Mouse (Mus musculus) neural tube, embryonic 13.5 days (tissue): Measurements from ENCODE around the gene Rnf208. TPM values are rescaled to one million over a fixed set of nuclear protein-coding genes. Genes with fewer than 3 reads are reported as not detected.
A peak's percentile ranks its signal among the peaks of the same experiment; 100 is the strongest.

Source experiments
- ATAC-seq: fragments of 200-750 bp; cut with Nextera tagmentation; 2 replicates; pipeline ENCODE4 v1.8.0; 2017; ENCODE audit warnings: low read depth, mild to moderate bottlenecking, moderate TSS enrichment, moderate library complexity
- H3K27ac ChIP-seq: fragments of 300-500 bp; sonication (generic); replicated peaks from 2 replicates; pipeline ENCODE4 v1.5.1; 2015; ENCODE audit warnings: moderate library complexity, mild to moderate bottlenecking, inconsistent platforms
- H3K27me3 ChIP-seq: fragments of 300-500 bp; sonication (generic); 2 replicates; pipeline ENCODE4 v1.6.1; 2015; ENCODE audit warnings: mild to moderate bottlenecking, inconsistent platforms
- H3K36me3 ChIP-seq: fragments of 300-500 bp; sonication (generic); 2 replicates; pipeline ENCODE4 v1.6.1; 2015; ENCODE audit warnings: mild to moderate bottlenecking, inconsistent platforms
- H3K4me1 ChIP-seq: fragments of 300-500 bp; sonication (generic); replicated peaks from 2 replicates; pipeline ENCODE4 v1.6.1; 2015; ENCODE audit warnings: inconsistent platforms
- H3K4me2 ChIP-seq: fragments of 300-500 bp; sonication (generic); 2 replicates; pipeline ENCODE4 v1.6.1; 2015; ENCODE audit warnings: inconsistent platforms, mild to moderate bottlenecking, moderate library complexity
- H3K4me3 ChIP-seq: fragments of 300-500 bp; sonication (generic); 2 replicates; pipeline ENCODE4 v1.5.1; 2015; ENCODE audit warnings: mild to moderate bottlenecking, inconsistent platforms
- H3K9ac ChIP-seq: fragments of 300-500 bp; sonication (generic); 2 replicates; pipeline ENCODE4 v1.6.1; 2015; ENCODE audit warnings: moderate library complexity, mild to moderate bottlenecking, inconsistent platforms
- H3K9me3 ChIP-seq: fragments of 300-500 bp; sonication (generic); 2 replicates; pipeline ENCODE4 v1.6.1; 2016; ENCODE audit warnings: inconsistent platforms
- WGBS: fragments of 180-500 bp; shearing (Covaris S2); methylation state at CpG from one replicate; pipeline ENCODE4 v1.1.7; 2015; 5-methylcytosine and 5-hydroxymethylcytosine counted together
- polyA plus RNA-seq: library from polyadenylated mRNA; unstranded; fragments of >200 nt; fragmentation: Nextera tagmentation; extraction: Ambion mirVana; gene quantifications from 2 replicates; pipeline ENCODE4 v1.2.1, GENCODE M21; 2015

Gene Rnf208
- polyA plus RNA-seq, 1 experiment from 2014 or later = 91.6 TPM

GRCm38 (mm10) chr2:25210686-25211085, 31.4 kb upstream of the Rnf208 start:
- Histone ChIP-seq H3K27me3 (peaks cover 17% of the 10 kb centered on the region; the same call in 1 of the 2 replicates), H3K4me1 (peaks cover 38% of the 10 kb centered on the region), H3K9me3 (no peaks in the 10 kb centered on the region), H3K9ac (peak overlapping the region; percentile 93), H3K27ac (peak overlapping the region; percentile 92), H3K4me2 (peak overlapping the region; percentile 95), H3K4me3 (peak overlapping the region; percentile 90), H3K36me3 (peaks cover 35% of the 10 kb centered on the region)
- peak; percentile 62 for ATAC-seq
- under 1% methylated on average over 24 of the region's 24 CpGs for WGBS

DNA sequence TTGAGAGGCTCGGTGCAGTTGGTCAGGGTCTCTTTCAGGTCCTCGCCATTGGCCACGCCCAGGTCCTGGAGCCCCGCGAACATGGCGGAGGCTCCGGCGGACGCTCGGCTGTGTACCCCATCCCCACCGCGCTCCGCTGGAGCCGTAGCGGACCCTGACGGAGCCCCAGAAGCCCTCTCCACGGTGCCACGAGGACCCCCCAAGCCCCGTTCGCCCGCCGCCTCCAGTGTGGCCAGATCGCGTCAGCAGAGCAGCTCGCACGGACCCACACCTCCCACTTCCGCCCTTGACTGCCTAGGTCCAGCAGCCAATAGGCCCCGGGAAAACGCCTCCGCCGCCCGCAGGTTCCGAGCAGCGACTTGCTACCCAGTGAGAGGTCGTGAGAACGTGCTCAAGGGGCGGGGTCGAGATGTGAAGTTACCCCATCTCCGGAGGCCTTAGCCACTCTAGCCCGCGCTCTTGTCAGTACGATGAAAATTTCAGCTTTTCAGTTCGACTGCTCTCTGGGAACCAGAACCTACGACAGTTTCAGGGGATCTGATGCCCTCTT, 30.9 kb upstream of the Rnf208 start, which contains the start of gene Nelfb:
Gene Nelfb, minus strand, starts transcription at position 369 of the 550 bp plus-strand sequence.
- H3K9me3 ChIP-seq = no peaks in the 10 kb centered on the region
- H3K36me3 ChIP-seq = peaks cover 30% of the 10 kb centered on the region
- H3K27ac ChIP-seq = peak within 1 kb of the TSS; percentile 92
- H3K27me3 ChIP-seq = peaks cover 17% of the 10 kb centered on the region; the same call in 1 of the 2 replicates
- H3K9ac ChIP-seq = peak within 1 kb of the TSS; percentile 93
- H3K4me1 ChIP-seq = peaks cover 38% of the 10 kb centered on the region
- H3K4me3 ChIP-seq = peak within 1 kb of the TSS; percentile 90
- peak; percentile 94 for ATAC-seq
- WGBS = under 1% methylated on average over 44 of the region's 44 CpGs
- peak within 1 kb of the TSS; percentile 95 for H3K4me2 ChIP-seq

DNA sequence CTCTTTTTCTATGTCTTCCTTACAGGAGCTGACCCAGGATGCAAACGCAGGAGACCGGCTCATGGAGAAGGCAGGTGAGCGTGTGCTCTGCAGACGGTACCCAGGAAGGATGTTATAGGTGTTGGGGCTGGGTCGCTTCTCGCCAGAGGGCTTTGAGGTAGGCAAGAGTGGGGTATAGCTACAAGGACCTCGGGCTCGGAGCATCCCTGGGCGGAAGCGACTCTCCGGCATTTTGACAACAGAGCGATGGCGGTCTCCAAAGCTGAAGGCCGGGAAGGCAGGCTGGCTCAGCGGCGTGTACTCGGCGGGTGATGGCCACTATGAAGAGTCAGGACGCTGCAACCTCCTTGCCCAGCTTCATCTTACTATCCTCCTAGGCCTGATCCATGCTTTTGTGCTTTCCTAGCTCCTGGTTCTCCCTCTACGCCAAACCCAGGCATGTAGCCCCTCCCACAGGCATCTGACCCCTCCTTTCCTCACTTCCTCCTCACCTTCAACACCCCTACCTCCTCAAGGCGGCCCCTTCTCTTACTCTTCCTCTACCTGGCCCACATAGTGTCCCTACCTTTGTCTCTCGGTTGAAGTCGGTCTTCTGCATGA, 28.7 kb upstream of the Rnf208 start:
- Histone ChIP-seq H3K27me3 (peaks cover 17% of the 10 kb centered on the region; the same call in 1 of the 2 replicates), H3K36me3 (peaks cover 9% of the 10 kb centered on the region; the same call in 1 of the 2 replicates), H3K9ac (no peak overlapping the region), H3K4me3 (no peak overlapping the region), H3K4me2 (no peak overlapping the region), H3K9me3 (no peaks in the 10 kb centered on the region), H3K4me1 (peaks cover 27% of the 10 kb centered on the region), H3K27ac (no peak overlapping the region)
- ATAC-seq = no peak
- 67% methylated on average over 23 of the region's 23 CpGs for WGBS

DNA sequence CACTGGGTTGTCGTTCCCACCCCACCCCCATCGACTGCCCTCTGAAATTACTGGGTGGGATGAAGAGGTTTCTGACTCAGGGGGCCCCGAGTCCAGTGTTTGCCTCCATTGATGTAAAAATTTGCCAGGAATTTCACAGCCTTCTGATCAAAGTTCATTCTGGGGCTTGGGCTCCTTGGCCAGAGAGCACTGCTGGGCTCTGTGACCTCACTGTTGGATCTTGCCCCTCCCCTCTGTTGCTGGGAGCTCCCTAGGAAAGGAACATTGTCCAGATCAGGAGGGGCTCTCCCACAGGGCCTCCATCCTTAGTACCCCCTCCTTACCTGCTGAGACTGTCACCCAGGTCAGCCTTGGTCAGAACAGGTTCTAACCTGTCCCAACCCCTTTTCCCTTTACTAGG, 27.6 kb upstream of the Rnf208 start, which contains the start of gene Stpg3:
Gene Stpg3, minus strand, starts transcription at position 194 of the 400 bp plus-strand sequence.
- no peak for ATAC-seq
- H3K27me3 ChIP-seq = peaks cover 17% of the 10 kb centered on the region; the same call in 1 of the 2 replicates
- 77% methylated on average over 3 of the region's 3 CpGs for WGBS
- no peak within 1 kb of the TSS for H3K9ac ChIP-seq
- peaks cover 17% of the 10 kb centered on the region for H3K4me1 ChIP-seq
- H3K36me3 ChIP-seq = no peaks in the 10 kb centered on the region
- H3K27ac ChIP-seq = no peak within 1 kb of the TSS
- no peaks in the 10 kb centered on the region for H3K9me3 ChIP-seq
- H3K4me2 ChIP-seq = no peak within 1 kb of the TSS
- H3K4me3 ChIP-seq = no peak within 1 kb of the TSS

DNA sequence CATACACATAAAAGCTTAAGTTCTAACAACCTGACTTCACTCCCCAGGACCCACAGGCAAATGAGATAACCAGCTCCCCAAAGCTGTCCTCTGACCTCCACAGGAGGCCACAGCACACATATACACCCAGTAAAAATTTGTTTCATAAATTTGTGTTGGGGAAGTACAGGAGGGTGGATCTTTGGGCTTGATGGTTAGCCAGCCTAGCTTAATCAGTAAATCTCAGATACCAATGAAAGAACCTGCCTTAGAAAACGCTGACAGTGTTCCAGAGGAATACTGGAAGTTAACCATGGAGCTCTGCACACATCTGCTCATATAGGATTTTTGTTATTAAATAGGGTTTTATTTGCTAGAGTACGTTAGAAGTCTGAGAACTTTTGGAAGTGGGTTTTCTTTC, 24.4 kb upstream of the Rnf208 start:
- Histone ChIP-seq H3K27me3 (peaks cover 15% of the 10 kb centered on the region; the same call in 1 of the 2 replicates), H3K4me3 (no peak overlapping the region), H3K9me3 (no peaks in the 10 kb centered on the region), H3K4me2 (no peak overlapping the region), H3K9ac (no peak overlapping the region), H3K4me1 (no peaks in the 10 kb centered on the region), H3K27ac (no peak overlapping the region), H3K36me3 (peaks cover 14% of the 10 kb centered on the region)
- 57% methylated on average over 2 of the region's 2 CpGs for whole genome bisulfite sequencing
- no peak for ATAC-seq

- H3K4me3 ChIP-seq = no peak within 1 kb of the TSS
- H3K4me2 ChIP-seq = no peak within 1 kb of the TSS
- H3K27me3 ChIP-seq = peaks cover 9% of the 10 kb centered on the region; the same call in 1 of the 2 replicates
- H3K27ac ChIP-seq = no peak within 1 kb of the TSS
- H3K4me1 ChIP-seq = peaks cover 7% of the 10 kb centered on the region
- H3K36me3 ChIP-seq = peaks cover 14% of the 10 kb centered on the region
- ATAC-seq = no peak
- H3K9ac ChIP-seq = no peak within 1 kb of the TSS
- no peaks in the 10 kb centered on the region for H3K9me3 ChIP-seq
Observed at GRCm38 (mm10) chr2:25218445-25218844, 23.6 kb upstream of the Rnf208 start, which contains the start of gene Fam166a. TSS of gene Fam166a (plus strand) at chr2:25218745.

DNA sequence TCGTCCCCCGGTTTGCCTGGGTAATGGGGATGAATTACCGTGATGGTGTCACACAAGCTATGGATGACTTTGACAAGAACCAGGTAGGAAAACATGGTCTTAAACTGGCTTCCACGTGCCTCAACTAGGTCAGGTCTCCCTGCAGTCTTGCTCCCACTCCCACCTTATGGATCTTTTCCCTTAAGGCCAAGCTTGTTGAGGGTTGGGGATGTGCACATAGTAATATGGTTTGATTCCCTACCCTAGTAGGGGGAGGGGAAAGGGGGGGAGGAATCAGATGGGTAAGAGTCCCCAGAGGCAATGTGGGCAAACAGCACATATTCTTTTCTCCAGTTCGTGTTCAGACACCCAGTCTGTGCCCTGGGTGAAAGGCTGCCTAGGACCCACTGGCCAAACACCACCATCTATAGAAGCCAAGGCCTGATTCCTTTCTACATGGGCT, 20.7 kb upstream of the Rnf208 start:
- Histone ChIP-seq H3K27me3 (no peaks in the 10 kb centered on the region), H3K9ac (no peak overlapping the region), H3K9me3 (no peaks in the 10 kb centered on the region), H3K4me3 (no peak overlapping the region), H3K4me1 (peaks cover 20% of the 10 kb centered on the region), H3K4me2 (no peak overlapping the region), H3K36me3 (peaks cover 14% of the 10 kb centered on the region), H3K27ac (no peak overlapping the region)
- ATAC-seq = no peak
- WGBS = 70% methylated on average over 5 of the region's 5 CpGs

DNA sequence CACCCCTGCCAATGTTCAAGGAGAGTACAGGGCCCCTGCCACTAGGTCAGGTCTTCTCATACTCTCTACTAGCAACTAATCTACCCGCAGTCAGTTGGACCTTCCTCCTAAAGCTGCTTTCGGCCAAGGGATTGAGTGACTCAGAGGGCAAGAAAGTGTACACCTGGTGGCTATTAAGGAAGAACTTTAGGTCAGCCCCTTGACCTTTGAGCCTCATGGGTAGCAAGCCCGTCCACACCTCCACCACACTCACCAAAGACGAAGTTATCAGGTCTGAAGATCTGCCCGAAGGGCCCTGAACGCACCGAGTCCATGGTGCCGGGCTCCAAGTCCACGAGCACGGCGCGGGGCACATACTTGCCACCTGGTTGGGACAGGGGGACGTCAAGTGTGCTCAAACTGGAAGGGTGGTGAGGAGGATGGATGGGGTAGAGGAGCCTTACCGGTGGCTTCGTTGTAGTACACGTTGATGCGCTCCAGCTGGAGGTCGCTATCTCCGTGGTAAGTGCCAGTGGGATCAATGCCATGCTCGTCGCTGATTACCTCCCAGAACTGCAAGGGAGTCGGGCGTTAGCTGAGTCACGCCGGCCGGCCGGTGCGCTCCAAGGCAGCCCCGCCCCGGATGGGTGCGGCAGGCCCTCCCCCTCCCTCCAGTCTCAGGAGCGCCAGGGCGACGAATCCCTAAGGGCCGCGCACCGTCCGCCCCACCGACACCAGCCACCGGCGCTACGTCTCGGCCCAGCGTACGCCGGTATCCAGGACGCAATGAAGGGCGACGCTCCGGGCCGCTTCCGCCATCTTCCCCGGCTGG, 18.2 kb upstream of the Rnf208 start:
- Histone ChIP-seq H3K4me3 (peak overlapping the region; percentile 94), H3K9ac (peak overlapping the region; percentile 91), H3K4me1 (peaks cover 27% of the 10 kb centered on the region), H3K9me3 (no peaks in the 10 kb centered on the region), H3K36me3 (peaks cover 14% of the 10 kb centered on the region), H3K27ac (peak overlapping the region; percentile 95), H3K4me2 (peak overlapping the region; percentile 96), H3K27me3 (no peaks in the 10 kb centered on the region)
- ATAC-seq = peak; percentile 29
- 3% methylated on average over 51 of the region's 53 CpGs for WGBS

DNA sequence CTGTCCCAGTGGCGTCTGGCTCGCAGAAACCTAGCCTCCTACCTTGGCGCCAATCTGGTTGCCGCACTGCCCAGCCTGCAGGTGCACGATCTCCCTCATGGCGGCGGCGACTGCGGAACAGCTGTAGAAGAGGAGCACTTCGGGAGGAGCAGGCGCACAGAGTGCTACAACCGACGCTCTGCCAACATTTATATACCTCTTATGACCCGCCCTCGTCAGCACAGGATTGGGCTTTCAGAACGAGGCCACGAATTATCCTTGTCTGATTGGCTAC, 17.6 kb upstream of the Rnf208 start, which contains the start of gene Tubb4b:
Gene Tubb4b, minus strand, starts transcription at position 211 of the 274 bp plus-strand sequence.
- H3K9me3 ChIP-seq = no peaks in the 10 kb centered on the region
- H3K36me3 ChIP-seq = peaks cover 14% of the 10 kb centered on the region
- H3K27ac ChIP-seq = peak within 1 kb of the TSS; percentile 97
- H3K4me3 ChIP-seq = peak within 1 kb of the TSS; percentile 94
- H3K4me1 ChIP-seq = peaks cover 30% of the 10 kb centered on the region
- H3K9ac ChIP-seq = peak within 1 kb of the TSS; percentile 91
- no peaks in the 10 kb centered on the region for H3K27me3 ChIP-seq
- under 1% methylated on average over 17 of the region's 17 CpGs for WGBS
- no peak for ATAC-seq
- H3K4me2 ChIP-seq = peak within 1 kb of the TSS; percentile 96

- H3K36me3 ChIP-seq = peaks cover 14% of the 10 kb centered on the region
- WGBS = 2% methylated on average over 41 of the region's 41 CpGs
Observed at GRCm38 (mm10) chr2:25224766-25225752, 17.0 kb upstream of the Rnf208 start.

DNA sequence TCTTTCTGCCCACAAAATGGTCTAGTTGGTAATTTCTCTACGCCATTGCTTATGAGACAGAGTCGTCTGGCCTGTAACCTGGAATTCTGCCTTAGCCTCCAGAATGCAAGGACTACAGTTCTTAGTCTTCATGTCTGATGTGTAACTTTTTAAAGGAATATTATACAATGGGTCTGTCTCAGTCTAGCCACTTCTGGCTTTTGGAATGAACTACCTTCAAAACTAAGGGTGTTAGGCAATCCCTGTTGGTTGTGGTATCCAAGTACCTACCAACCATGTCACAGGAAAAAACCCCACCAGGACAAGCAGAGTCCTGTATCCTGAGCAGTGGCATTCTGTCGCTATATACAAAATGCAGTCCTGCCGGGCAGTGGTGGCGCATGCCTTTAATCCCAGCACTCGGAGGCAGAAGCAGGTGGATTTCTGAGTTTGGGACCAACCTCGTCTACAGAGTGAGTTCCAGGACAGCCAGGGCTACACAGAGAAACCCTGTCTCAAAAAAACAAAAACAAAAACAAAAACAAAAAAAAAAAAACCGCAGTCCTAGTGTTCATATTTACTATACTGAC, 16.2 kb upstream of the Rnf208 start:
- Histone ChIP-seq H3K4me3 (no peak overlapping the region), H3K36me3 (peaks cover 14% of the 10 kb centered on the region), H3K9ac (peak overlapping the region; percentile 74; the same call in 1 of the 2 replicates), H3K27me3 (no peaks in the 10 kb centered on the region; the same call in 1 of the 2 replicates), H3K27ac (peak overlapping the region; percentile 97), H3K4me2 (peak overlapping the region; percentile 55), H3K4me1 (peaks cover 30% of the 10 kb centered on the region), H3K9me3 (no peaks in the 10 kb centered on the region)
- WGBS = 82% methylated on average over 8 of the region's 8 CpGs
- ATAC-seq = no peak

More at GRCm38 (mm10) chr2:25224766-25225752, 17.0 kb upstream of the Rnf208 start:
- peak overlapping the region; percentile 50 for H3K4me3 ChIP-seq
- H3K27ac ChIP-seq = peak overlapping the region; percentile 97
- H3K4me2 ChIP-seq = peak overlapping the region; percentile 55
- H3K4me1 ChIP-seq = peaks cover 30% of the 10 kb centered on the region
- ATAC-seq = peak; percentile 97
- H3K27me3 ChIP-seq = no peaks in the 10 kb centered on the region
- H3K9ac ChIP-seq = peak overlapping the region; percentile 74
- no peaks in the 10 kb centered on the region for H3K9me3 ChIP-seq
